Mouse (Mus musculus): ENCODE results near the gene Tmem150b. TPM values are rescaled to one million over a fixed set of nuclear protein-coding genes. Genes with fewer than 3 reads are reported as not detected.

Tmem150b gene
- polyA plus RNA-seq, 1 experiment from 2014 or later = 0.20 TPM

Other genes starting within 250 kb of the Tmem150b start
- 34.2 and 34.8 TPM in 2 replicates for gene Ppp1r12c, start 223.6 kb downstream of the Tmem150b start, polyA plus RNA-seq (2016; fragmentation: Nextera tagmentation; extraction: Ambion mirVana)
- 4.3 and 4.5 TPM in 2 replicates for gene Tnnt1, start 208.9 kb downstream of the Tmem150b start, polyA plus RNA-seq (2016; fragmentation: Nextera tagmentation; extraction: Ambion mirVana)
- gene Tnni3, start 201.0 kb downstream of the Tmem150b start, polyA plus RNA-seq (2016; fragmentation: Nextera tagmentation; extraction: Ambion mirVana) = 1.8 and 1.9 TPM in 2 replicates
- gene Dnaaf3, start 192.8 kb downstream of the Tmem150b start, polyA plus RNA-seq (2016; fragmentation: Nextera tagmentation; extraction: Ambion mirVana) = 2.7 and 3.2 TPM in 2 replicates
- 4.9 and 6.7 TPM in 2 replicates for gene Syt5, start 177.7 kb downstream of the Tmem150b start, polyA plus RNA-seq (2016; fragmentation: Nextera tagmentation; extraction: Ambion mirVana)
- 0.06 TPM in 1 of 2 replicates, not detected in the other for gene Ptprh, start 121.2 kb downstream of the Tmem150b start, polyA plus RNA-seq (2016; fragmentation: Nextera tagmentation; extraction: Ambion mirVana)
- gene Tmem86b, start 93.8 kb downstream of the Tmem150b start, polyA plus RNA-seq (2016; fragmentation: Nextera tagmentation; extraction: Ambion mirVana) = 1.6 and 2.1 TPM in 2 replicates
- 8.0 and 9.2 TPM in 2 replicates for gene Ppp6r1, start 66.2 kb downstream of the Tmem150b start, polyA plus RNA-seq (2016; fragmentation: Nextera tagmentation; extraction: Ambion mirVana)
- 135 and 137 TPM in 2 replicates for gene Hspbp1, start 40.2 kb downstream of the Tmem150b start, polyA plus RNA-seq (2016; fragmentation: Nextera tagmentation; extraction: Ambion mirVana)
- 2.2 TPM in 2 replicates for gene Brsk1, start 34.6 kb downstream of the Tmem150b start, polyA plus RNA-seq (2016; fragmentation: Nextera tagmentation; extraction: Ambion mirVana)
- gene Kmt5c, start 14.9 kb upstream of the Tmem150b start, polyA plus RNA-seq (2016; fragmentation: Nextera tagmentation; extraction: Ambion mirVana) = 98.9 and 101 TPM in 2 replicates
- 40.4 and 44.2 TPM in 2 replicates for gene Cox6b2, start 27.8 kb upstream of the Tmem150b start, polyA plus RNA-seq (2016; fragmentation: Nextera tagmentation; extraction: Ambion mirVana)
- not detected in 2 replicates for gene Fam71e2, start 46.1 kb upstream of the Tmem150b start, polyA plus RNA-seq (2016; fragmentation: Nextera tagmentation; extraction: Ambion mirVana)
- gene Il11, start 57.6 kb upstream of the Tmem150b start, polyA plus RNA-seq (2016; fragmentation: Nextera tagmentation; extraction: Ambion mirVana) = not detected in 2 replicates
- 0.34 TPM in 1 of 2 replicates, not detected in the other for gene Tmem190, start 57.7 kb upstream of the Tmem150b start, polyA plus RNA-seq (2016; fragmentation: Nextera tagmentation; extraction: Ambion mirVana)
- 3.9 and 4.4 TPM in 2 replicates for gene Tmem238, start 64.4 kb upstream of the Tmem150b start, polyA plus RNA-seq (2016; fragmentation: Nextera tagmentation; extraction: Ambion mirVana)
- 374 and 397 TPM in 2 replicates for gene Rpl28, start 67.6 kb upstream of the Tmem150b start, polyA plus RNA-seq (2016; fragmentation: Nextera tagmentation; extraction: Ambion mirVana)
- gene Ube2s, start 87.3 kb upstream of the Tmem150b start, polyA plus RNA-seq (2016; fragmentation: Nextera tagmentation; extraction: Ambion mirVana) = 399 and 408 TPM in 2 replicates
- gene Shisa7, start 119.4 kb upstream of the Tmem150b start, polyA plus RNA-seq (2016; fragmentation: Nextera tagmentation; extraction: Ambion mirVana) = 0.47 and 0.79 TPM in 2 replicates
- gene Isoc2b, start 145.0 kb upstream of the Tmem150b start, polyA plus RNA-seq (2016; fragmentation: Nextera tagmentation; extraction: Ambion mirVana) = 2.6 and 2.9 TPM in 2 replicates
- 0.73 and 1.0 TPM in 2 replicates for gene Isoc2a, start 151.9 kb upstream of the Tmem150b start, polyA plus RNA-seq (2016; fragmentation: Nextera tagmentation; extraction: Ambion mirVana)
- 0.12 and 0.22 TPM in 2 replicates for gene Gm36210, start 181.3 kb upstream of the Tmem150b start, polyA plus RNA-seq (2016; fragmentation: Nextera tagmentation; extraction: Ambion mirVana)
- gene Zfp628, start 190.0 kb upstream of the Tmem150b start, polyA plus RNA-seq (2016; fragmentation: Nextera tagmentation; extraction: Ambion mirVana) = 4.1 and 4.2 TPM in 2 replicates
- gene Nat14, start 196.8 kb upstream of the Tmem150b start, polyA plus RNA-seq (2016; fragmentation: Nextera tagmentation; extraction: Ambion mirVana) = 8.1 and 8.3 TPM in 2 replicates
- gene Ssc5d, start 200.5 kb upstream of the Tmem150b start, polyA plus RNA-seq (2016; fragmentation: Nextera tagmentation; extraction: Ambion mirVana) = 1.2 and 1.3 TPM in 2 replicates
- gene Sbk2, start 239.2 kb upstream of the Tmem150b start, polyA plus RNA-seq (2016; fragmentation: Nextera tagmentation; extraction: Ambion mirVana) = 0.11 TPM in 1 of 2 replicates, not detected in the other
- gene Sbk3, start 245.9 kb upstream of the Tmem150b start, polyA plus RNA-seq (2016; fragmentation: Nextera tagmentation; extraction: Ambion mirVana) = 0.10 TPM in 1 of 2 replicates, not detected in the other

Data from forebrain, embryonic 10.5 days (tissue).